Mouse (Mus musculus): Measurements from ENCODE around the gene Spdya. TPM values are rescaled to one million over a fixed set of nuclear protein-coding genes. Genes with fewer than 3 reads are reported as not detected.
"Not testable (repeated sequence)": the region's sequence is repeated elsewhere in the genome, so short reads cannot be mapped to it uniquely, and the experiment has no call there.

Gene Spdya
- total RNA-seq, 1 experiment from 2014 or later, result not detected

DNA sequence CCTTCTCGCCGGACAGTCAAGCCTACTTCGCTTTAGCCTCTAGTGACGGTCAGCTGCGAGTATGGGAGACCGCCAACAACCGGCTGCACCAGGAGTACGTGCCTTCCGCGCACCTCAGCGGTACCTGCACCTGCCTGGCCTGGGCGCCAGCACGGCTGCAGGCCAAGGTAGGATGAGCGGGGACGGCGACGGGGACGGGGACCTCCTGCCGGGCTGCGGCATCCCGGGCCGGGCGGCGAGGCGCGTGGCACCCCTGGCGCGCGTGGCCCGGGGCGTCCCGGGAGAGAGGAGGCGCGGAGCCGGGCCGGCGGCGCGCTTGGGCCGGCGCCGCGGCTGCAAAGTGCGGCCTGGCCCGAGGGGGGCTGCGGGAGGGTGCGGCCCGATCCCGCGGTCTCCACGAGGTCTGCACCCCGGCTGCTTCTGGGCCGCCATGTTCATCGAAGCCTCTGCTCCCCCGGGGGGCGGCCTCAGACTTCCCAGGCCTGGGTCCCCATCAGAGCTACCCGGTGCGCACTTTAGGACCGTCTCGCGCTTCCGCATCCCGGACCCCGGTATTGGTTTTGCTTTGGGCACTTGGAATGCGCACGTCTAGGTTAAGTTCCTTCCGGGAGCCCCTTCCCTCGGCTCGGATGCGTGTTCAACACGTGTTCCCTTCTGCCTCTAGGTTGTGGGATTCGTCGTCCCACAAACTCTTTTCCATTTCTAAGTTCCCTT, 64.6 kb downstream of the Spdya start:
- ATAC-seq (replicated peaks in 1 of 2; ENCODE audit: insufficient read depth in 1 of 2, low FRiP score in 2 of 2, low TSS enrichment in 1 of 2, low read depth in 1 of 2, poor library complexity in 2 of 2, severe bottlenecking in 2 of 2), result peak; percentile 18 to 34; a peak in 3 of 4 replicates

DNA sequence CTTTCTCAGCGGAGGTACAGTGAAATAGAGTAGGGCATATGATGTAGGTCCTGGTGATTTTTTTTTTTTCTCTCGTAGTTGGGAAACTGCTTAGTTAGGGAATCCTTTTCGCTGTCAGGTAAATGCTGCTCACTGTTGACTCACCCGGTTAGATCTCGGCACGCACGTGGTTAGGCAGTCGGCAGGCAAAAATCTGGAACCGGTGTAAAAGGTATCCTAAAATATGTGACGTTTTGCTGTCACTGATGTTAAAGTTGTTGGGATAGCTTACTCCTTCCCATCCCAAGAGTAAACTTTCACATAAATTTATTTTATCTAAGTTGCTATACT, 65.1 kb downstream of the Spdya start:
- ATAC-seq (replicated peaks in 1 of 2; ENCODE audit: insufficient read depth in 1 of 2, low FRiP score in 2 of 2, low TSS enrichment in 1 of 2, low read depth in 1 of 2, poor library complexity in 2 of 2, severe bottlenecking in 2 of 2), result no peak

- ATAC-seq (replicated peaks in 1 of 2; ENCODE audit: insufficient read depth in 1 of 2, low FRiP score in 2 of 2, low TSS enrichment in 1 of 2, low read depth in 1 of 2, poor library complexity in 2 of 2, severe bottlenecking in 2 of 2), result no peak
Observed at GRCm38 (mm10) chr17:71617974-71618373, 66.1 kb downstream of the Spdya start.

DNA sequence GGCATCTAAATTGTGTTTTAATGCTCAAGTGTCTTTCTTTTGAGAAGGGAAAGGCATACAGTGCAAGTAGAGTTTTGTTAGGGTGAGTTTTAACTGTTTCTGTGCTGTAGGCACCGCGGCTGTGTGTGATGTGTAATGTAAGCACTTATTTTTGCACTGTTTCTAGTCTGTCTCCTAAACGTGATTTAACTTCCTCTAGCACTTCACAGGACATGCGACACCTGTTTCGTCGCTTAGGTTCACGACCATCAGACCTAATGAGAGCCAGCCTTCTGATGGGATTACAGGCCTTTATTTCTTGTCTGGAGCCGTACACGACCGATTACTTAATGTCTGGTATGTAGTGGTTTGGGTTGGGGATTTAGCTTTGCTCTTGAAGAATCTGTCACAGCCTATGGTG, 79.9 kb downstream of the Spdya start:
- no peak for ATAC-seq (replicated peaks in 1 of 2; ENCODE audit: insufficient read depth in 1 of 2, low FRiP score in 2 of 2, low TSS enrichment in 1 of 2, low read depth in 1 of 2, poor library complexity in 2 of 2, severe bottlenecking in 2 of 2)

GRCm38 (mm10) chr17:71633350-71633749, 81.5 kb downstream of the Spdya start:
- ATAC-seq (replicated peaks in 1 of 2; ENCODE audit: insufficient read depth in 1 of 2, low FRiP score in 2 of 2, low TSS enrichment in 1 of 2, low read depth in 1 of 2, poor library complexity in 2 of 2, severe bottlenecking in 2 of 2), result no peak

DNA sequence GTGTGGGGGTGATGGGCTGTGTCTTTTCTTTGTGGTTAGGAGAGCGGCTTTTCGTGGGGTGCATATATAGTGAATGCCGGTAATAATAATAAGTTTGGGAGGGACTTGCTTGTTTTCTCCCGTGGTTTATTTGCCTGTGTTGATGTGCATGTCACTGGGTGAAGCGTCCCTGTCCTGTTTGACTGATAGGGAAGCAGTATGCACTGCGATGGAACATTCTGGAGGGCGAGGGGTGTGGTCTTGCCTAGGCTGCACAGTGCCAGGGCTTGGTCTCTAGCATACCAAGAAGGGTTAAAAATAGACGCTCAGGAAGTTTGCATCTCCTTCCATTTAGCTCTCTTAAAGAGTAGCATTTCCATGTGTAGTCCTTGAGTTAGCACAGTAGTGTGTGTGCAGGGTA, 84.9 kb downstream of the Spdya start:
- ATAC-seq (replicated peaks in 1 of 2; ENCODE audit: insufficient read depth in 1 of 2, low FRiP score in 2 of 2, low TSS enrichment in 1 of 2, low read depth in 1 of 2, poor library complexity in 2 of 2, severe bottlenecking in 2 of 2), result no peak

DNA sequence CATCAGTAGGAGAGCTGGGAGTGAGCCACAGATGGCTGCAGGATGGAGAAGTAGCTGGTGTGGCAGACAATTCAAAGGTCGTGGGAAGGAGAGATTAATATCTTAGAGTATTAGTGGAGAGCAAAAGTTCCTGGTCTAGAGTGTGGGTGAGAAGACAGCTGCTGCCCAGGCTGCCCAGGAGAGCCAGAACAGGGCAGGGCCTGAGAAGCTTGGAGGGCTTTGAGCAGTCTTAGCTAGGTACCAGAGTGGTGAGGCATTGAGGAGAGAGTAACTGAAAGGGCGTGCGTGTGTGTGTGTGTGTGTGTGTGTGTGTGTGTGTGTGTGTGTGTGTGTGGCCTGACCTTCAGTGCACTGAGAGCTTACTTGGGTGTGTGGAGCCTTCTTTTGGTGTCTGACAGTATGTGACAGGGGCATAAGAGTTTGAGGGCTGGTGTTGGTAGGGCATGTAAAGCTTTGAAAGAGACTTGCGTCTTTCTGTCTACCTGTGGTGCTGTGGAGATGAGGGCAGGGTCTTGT, 85.9 kb downstream of the Spdya start:
- ATAC-seq (replicated peaks in 1 of 2; ENCODE audit: insufficient read depth in 1 of 2, low FRiP score in 2 of 2, low TSS enrichment in 1 of 2, low read depth in 1 of 2, poor library complexity in 2 of 2, severe bottlenecking in 2 of 2), result no peak

- ATAC-seq (replicated peaks in 1 of 2; ENCODE audit: insufficient read depth in 1 of 2, low FRiP score in 2 of 2, low TSS enrichment in 1 of 2, low read depth in 1 of 2, poor library complexity in 2 of 2, severe bottlenecking in 2 of 2), result not testable (repeated sequence)
Observed at GRCm38 (mm10) chr17:71639056-71639455, 87.2 kb downstream of the Spdya start.

Other genes starting within 250 kb of the Spdya start
- gene Emilin2, start 240.1 kb upstream of the Spdya start, total RNA-seq (2017), result 13.1 and 21.3 TPM in 2 replicates
- gene Gm4707, start 92.1 kb upstream of the Spdya start, total RNA-seq (2017), result 6.1 and 10.0 TPM in 2 replicates
- 167 and 249 TPM in 2 replicates for gene Smchd1, start 76.7 kb upstream of the Spdya start, total RNA-seq (2017)
- 70.4 and 77.5 TPM in 2 replicates for gene Ndc80, start 25.2 kb upstream of the Spdya start, total RNA-seq (2017)
- gene Wdr43, start 63.8 kb downstream of the Spdya start, total RNA-seq (2017), result 292 and 334 TPM in 2 replicates
- gene Togaram2, start 121.2 kb downstream of the Spdya start, total RNA-seq (2017), result not detected in 2 replicates
- not detected in 2 replicates for gene Pcare, start 200.8 kb downstream of the Spdya start, total RNA-seq (2017)
- gene Clip4, start 216.4 kb downstream of the Spdya start, total RNA-seq (2017), result 2.1 TPM in 1 of 2 replicates, not detected in the other

Data from hematopoietic stem cell, adult 5-6 weeks (primary cell).